Mouse (Mus musculus): ENCODE measurements around the gene Epb41l2. TPM values are rescaled to one million over a fixed set of nuclear protein-coding genes. Genes with fewer than 3 reads are reported as not detected.

Gene Epb41l2
- total RNA-seq, 2 experiments from 2014 or later: 19.1 to 28.2 TPM

- ATAC-seq (replicated peaks; ENCODE audit: poor library complexity): peak; percentile 57
Measured at GRCm38 (mm10) chr10:25466493-25466892, 106.9 kb downstream of the Epb41l2 start.

GRCm38 (mm10) chr10:25471944-25472343 is 112.3 kb downstream of the Epb41l2 start:
- ATAC-seq (replicated peaks; ENCODE audit: poor library complexity): no peak

- ATAC-seq (replicated peaks; ENCODE audit: poor library complexity): no peak
Measured at GRCm38 (mm10) chr10:25479716-25480115, 120.1 kb downstream of the Epb41l2 start.

GRCm38 (mm10) chr10:25482791-25483190 is 123.2 kb downstream of the Epb41l2 start:
- ATAC-seq (replicated peaks; ENCODE audit: poor library complexity): no peak

- ATAC-seq (replicated peaks; ENCODE audit: poor library complexity): peak; percentile 97
Measured at GRCm38 (mm10) chr10:25488456-25488855, 128.9 kb downstream of the Epb41l2 start.

GRCm38 (mm10) chr10:25499323-25500071 is 139.9 kb downstream of the Epb41l2 start:
- ATAC-seq (replicated peaks; ENCODE audit: poor library complexity): no peak

- ATAC-seq (replicated peaks; ENCODE audit: poor library complexity): no peak
Measured at GRCm38 (mm10) chr10:25503250-25503649, 143.7 kb downstream of the Epb41l2 start.

- no peak for ATAC-seq (replicated peaks; ENCODE audit: poor library complexity)
Measured at GRCm38 (mm10) chr10:25513821-25514220, 154.2 kb downstream of the Epb41l2 start.

- no peak for ATAC-seq (replicated peaks; ENCODE audit: poor library complexity)
Measured at GRCm38 (mm10) chr10:25519954-25520353, 160.4 kb downstream of the Epb41l2 start.

GRCm38 (mm10) chr10:25520428-25520827 is 160.8 kb downstream of the Epb41l2 start:
- ATAC-seq (replicated peaks; ENCODE audit: poor library complexity): no peak

GRCm38 (mm10) chr10:25523727-25524126 is 164.1 kb downstream of the Epb41l2 start:
- no peak for ATAC-seq (replicated peaks; ENCODE audit: poor library complexity)

GRCm38 (mm10) chr10:25526156-25526555 is 166.6 kb downstream of the Epb41l2 start:
- no peak for ATAC-seq (replicated peaks; ENCODE audit: poor library complexity)

- ATAC-seq (replicated peaks; ENCODE audit: poor library complexity): no peak
Measured at GRCm38 (mm10) chr10:25526622-25527021, 167.0 kb downstream of the Epb41l2 start.

GRCm38 (mm10) chr10:25527126-25527525 is 167.5 kb downstream of the Epb41l2 start:
- ATAC-seq (replicated peaks; ENCODE audit: poor library complexity): no peak

- ATAC-seq (replicated peaks; ENCODE audit: poor library complexity): no peak
Measured at GRCm38 (mm10) chr10:25531335-25531734, 171.7 kb downstream of the Epb41l2 start.

GRCm38 (mm10) chr10:25533105-25533504 is 173.5 kb downstream of the Epb41l2 start:
- ATAC-seq (replicated peaks; ENCODE audit: poor library complexity): peak; percentile 58

- ATAC-seq (replicated peaks; ENCODE audit: poor library complexity): no peak
Measured at GRCm38 (mm10) chr10:25533513-25534246, 174.1 kb downstream of the Epb41l2 start.

GRCm38 (mm10) chr10:25534467-25534866 is 174.9 kb downstream of the Epb41l2 start:
- ATAC-seq (replicated peaks; ENCODE audit: poor library complexity): no peak

- no peak for ATAC-seq (replicated peaks; ENCODE audit: poor library complexity)
Measured at GRCm38 (mm10) chr10:25535891-25536331, 176.3 kb downstream of the Epb41l2 start, which contains the start of gene Smlr1. TSS of gene Smlr1 (minus strand) at chr10:25536267.

- no peak for ATAC-seq (replicated peaks; ENCODE audit: poor library complexity)
Measured at GRCm38 (mm10) chr10:25536621-25537020, 177.0 kb downstream of the Epb41l2 start.

- ATAC-seq (replicated peaks; ENCODE audit: poor library complexity): no peak
Measured at GRCm38 (mm10) chr10:25538738-25539137, 179.1 kb downstream of the Epb41l2 start.

- no peak for ATAC-seq (replicated peaks; ENCODE audit: poor library complexity)
Measured at GRCm38 (mm10) chr10:25539146-25539770, 179.7 kb downstream of the Epb41l2 start.

All from megakaryocyte progenitor cell, adult 5-6 weeks (primary cell).